Mouse (Mus musculus) mouse embryonic stem cell (cell line): ENCODE measurements around the gene Proser2.

Source experiments
- in situ Hi-C, 2 experiments: fragments of 300-500 bp; cut with MboI; formaldehyde crosslinking; loops; 1 replicate in 1 of 2; 3 replicates in 1 of 2; pipeline ENCODE4 v1.14.3; 2019 to 2020; ENCODE audit warnings: low sequenced_read_pairs in 2 of 2, low pct_unique_long_range_greater_than_20kb in 1 of 2, mixed read lengths in 1 of 2; ENCODE audit not compliant: unreplicated experiment in 1 of 2

The Proser2 gene

GRCm38 (mm10) chr2:6129555-6130355 lies at the start of gene Proser2:
Gene Proser2, minus strand, starts transcription at chr2:6130211.
- in situ Hi-C loops = no loop called here

GRCm38 (mm10) chr2:6179749-6180117 lies 49.7 kb upstream of the Proser2 start:
- in situ Hi-C loops = no loop called here

GRCm38 (mm10) chr2:6178901-6179748 lies 49.1 kb upstream of the Proser2 start:
- in situ Hi-C loops = no loop called here

- in situ Hi-C loops = no loop called here
Observed at GRCm38 (mm10) chr2:6173013-6173412, 43.0 kb upstream of the Proser2 start.

GRCm38 (mm10) chr2:6168560-6168959 lies 38.5 kb upstream of the Proser2 start:
- in situ Hi-C loops = loop anchor here in 1 of 2 experiments (10.0 kb wide), 1 partner anchor 174 kb away; no protein-coding TSS in a partner anchor

GRCm38 (mm10) chr2:6167843-6168558 lies 38.0 kb upstream of the Proser2 start:
- in situ Hi-C loops = loop anchor here in 1 of 2 experiments (10.0 kb wide), 1 partner anchor 173 kb away; no protein-coding TSS in a partner anchor

GRCm38 (mm10) chr2:6165771-6166170 lies 35.8 kb upstream of the Proser2 start:
- in situ Hi-C loops = loop anchor here in 1 of 2 experiments (10.0 kb wide), 1 partner anchor 171 kb away; no protein-coding TSS in a partner anchor

- in situ Hi-C loops = loop anchor here in 1 of 2 experiments (10.0 kb wide), 1 partner anchor 170 kb away; no protein-coding TSS in a partner anchor
Observed at GRCm38 (mm10) chr2:6164606-6165290, 34.7 kb upstream of the Proser2 start.

- in situ Hi-C loops = loop anchor here in 1 of 2 experiments (10.0 kb wide), 1 partner anchor 168 kb away; no protein-coding TSS in a partner anchor
Observed at GRCm38 (mm10) chr2:6162366-6163040, 32.5 kb upstream of the Proser2 start.

- in situ Hi-C loops = loop anchor here (10.0 kb wide), 2 partner anchors 95 to 165 kb away; no protein-coding TSS in a partner anchor
Observed at GRCm38 (mm10) chr2:6159735-6160134, 29.7 kb upstream of the Proser2 start.

- in situ Hi-C loops = loop anchor here (10.0 kb wide), 2 partner anchors 94 to 164 kb away; no protein-coding TSS in a partner anchor
Observed at GRCm38 (mm10) chr2:6159219-6159618, 29.2 kb upstream of the Proser2 start.

- in situ Hi-C loops = loop anchor here (10.0 kb wide), 2 partner anchors 93 to 163 kb away; no protein-coding TSS in a partner anchor
Observed at GRCm38 (mm10) chr2:6157635-6158034, 27.6 kb upstream of the Proser2 start.

- in situ Hi-C loops = loop anchor here (10.0 kb wide), 2 partner anchors 92 to 162 kb away; no protein-coding TSS in a partner anchor
Observed at GRCm38 (mm10) chr2:6157208-6157607, 27.2 kb upstream of the Proser2 start.

- in situ Hi-C loops = loop anchor here (10.0 kb wide), 2 partner anchors 85 to 155 kb away; no protein-coding TSS in a partner anchor
Observed at GRCm38 (mm10) chr2:6149801-6150200, 19.8 kb upstream of the Proser2 start.

- in situ Hi-C loops = no loop called here
Observed at GRCm38 (mm10) chr2:6146901-6147300, 16.9 kb upstream of the Proser2 start.

GRCm38 (mm10) chr2:6146257-6146656 lies 16.2 kb upstream of the Proser2 start:
- in situ Hi-C loops = no loop called here

GRCm38 (mm10) chr2:6145611-6146010 lies 15.6 kb upstream of the Proser2 start:
- in situ Hi-C loops = no loop called here
